Mouse (Mus musculus): ENCODE data around the gene Rbm26. TPM values are rescaled to one million over a fixed set of nuclear protein-coding genes. Genes with fewer than 3 reads are reported as not detected.

Rbm26 gene
- polyA plus RNA-seq (2014; fragmentation: Illumina TruSeq; extraction: RNeasy Lipid Tissue Mini Kit (QIAGEN cat#74804); ENCODE audit: low read depth, low replicate concordance) = 145 TPM

DNA sequence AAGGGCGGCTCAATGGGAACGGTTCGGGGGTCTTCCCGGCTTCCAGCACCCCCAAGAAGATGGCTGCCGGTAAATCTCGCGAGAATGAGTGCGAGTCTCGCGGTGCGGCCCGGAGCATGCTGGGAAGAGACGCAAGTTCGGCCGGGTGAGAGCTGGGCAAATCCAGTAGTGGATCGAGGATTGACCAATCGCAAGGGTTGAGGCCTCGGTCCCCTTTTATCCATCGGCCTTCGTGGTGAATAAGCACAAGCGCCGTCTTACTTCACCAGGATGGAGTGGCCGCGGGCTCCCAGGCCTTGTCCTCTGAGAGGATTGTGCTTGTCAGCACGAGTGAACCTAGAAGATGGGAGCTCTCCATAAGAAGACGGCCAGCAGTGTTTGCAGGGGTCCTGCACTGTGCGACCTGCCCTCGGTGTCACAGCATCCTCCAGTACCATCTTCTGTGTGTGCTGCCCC lies at the start of gene Rbm26:
TSS of gene Rbm26 (minus strand) at position 90 of the 456 bp plus-strand sequence.

Other genes starting within 250 kb of the Rbm26 start
- gene Ndfip2, start 81.2 kb upstream of the Rbm26 start, polyA plus RNA-seq (2014; fragmentation: Illumina TruSeq; extraction: RNeasy Lipid Tissue Mini Kit (QIAGEN cat#74804); ENCODE audit: low read depth, low replicate concordance) = 74.5 TPM